Mouse (Mus musculus) activated CD4-positive, CD25-positive, alpha-beta regulatory T cell, adult 4 months (primary cell): Measurements from ENCODE around the gene Mms22l. TPM values are rescaled to one million over a fixed set of nuclear protein-coding genes. Genes with fewer than 3 reads are reported as not detected.
"Not testable (repeated sequence)": the region's sequence is repeated elsewhere in the genome, so short reads cannot be mapped to it uniquely, and the experiment has no call there.

ENCODE experiments used
- ATAC-seq: one replicate; pipeline ENCODE4 v1.8.0; 2017
- polyA plus RNA-seq, 2 experiments: library from polyadenylated mRNA; unstranded; fragments of 100-300 nt; shearing (Covaris generic); gene quantifications; one replicate each; pipeline ENCODE4 v1.2.1; 2017

The Mms22l gene
- polyA plus RNA-seq, result 1 to 10 TPM; 5.8 to 7.0 TPM

- ATAC-seq, result peak; percentile 89
These were observed at the start of gene Mms22l for GRCm38 (mm10) chr4:24496116-24496952. Gene Mms22l, plus strand, starts transcription at chr4:24496451.

- not testable (repeated sequence) for ATAC-seq
These were observed 12.2 kb upstream of the Mms22l start for GRCm38 (mm10) chr4:24484046-24484445.

GRCm38 (mm10) chr4:24496953-24497319, 685 bp downstream of the Mms22l start:
- ATAC-seq, result peak; percentile 5

GRCm38 (mm10) chr4:24509195-24509594, 12.9 kb downstream of the Mms22l start:
- ATAC-seq, result no peak

- peak; percentile 22 for ATAC-seq
These were observed 40.7 kb downstream of the Mms22l start for GRCm38 (mm10) chr4:24536989-24537388.

- ATAC-seq, result no peak
These were observed 47.2 kb downstream of the Mms22l start for GRCm38 (mm10) chr4:24543421-24543820.

GRCm38 (mm10) chr4:24544677-24545151, 48.5 kb downstream of the Mms22l start:
- no peak for ATAC-seq

- ATAC-seq, result no peak
These were observed 60.0 kb downstream of the Mms22l start for GRCm38 (mm10) chr4:24556116-24556820.

- ATAC-seq, result no peak
These were observed 60.9 kb downstream of the Mms22l start for GRCm38 (mm10) chr4:24557149-24557548.

- ATAC-seq, result no peak
These were observed 71.8 kb downstream of the Mms22l start for GRCm38 (mm10) chr4:24568026-24568425.

GRCm38 (mm10) chr4:24568989-24569556, 72.8 kb downstream of the Mms22l start:
- peak; percentile 83 for ATAC-seq

GRCm38 (mm10) chr4:24574276-24574675, 78.0 kb downstream of the Mms22l start:
- peak; percentile 90 for ATAC-seq

GRCm38 (mm10) chr4:24577594-24577993, 81.3 kb downstream of the Mms22l start:
- no peak for ATAC-seq

- no peak for ATAC-seq
These were observed 86.0 kb downstream of the Mms22l start for GRCm38 (mm10) chr4:24582295-24582694.

GRCm38 (mm10) chr4:24583997-24584396, 87.7 kb downstream of the Mms22l start:
- no peak for ATAC-seq

- ATAC-seq, result no peak
These were observed 98.6 kb downstream of the Mms22l start for GRCm38 (mm10) chr4:24594824-24595223.

- no peak for ATAC-seq
These were observed 100.8 kb downstream of the Mms22l start for GRCm38 (mm10) chr4:24596942-24597611.

- no peak for ATAC-seq
These were observed 102.4 kb downstream of the Mms22l start for GRCm38 (mm10) chr4:24598637-24599036.

GRCm38 (mm10) chr4:24601711-24602110, 105.5 kb downstream of the Mms22l start:
- no peak for ATAC-seq

GRCm38 (mm10) chr4:24609085-24609484, 112.8 kb downstream of the Mms22l start:
- ATAC-seq, result no peak

- no peak for ATAC-seq
These were observed 113.3 kb downstream of the Mms22l start for GRCm38 (mm10) chr4:24609564-24609963.

GRCm38 (mm10) chr4:24620005-24620404, 123.8 kb downstream of the Mms22l start:
- no peak for ATAC-seq

- ATAC-seq, result no peak
These were observed 124.2 kb downstream of the Mms22l start for GRCm38 (mm10) chr4:24620440-24620839.
